8 mouse cellular contexts compared by ENCODE assay signal in the genomic region with DNA sequence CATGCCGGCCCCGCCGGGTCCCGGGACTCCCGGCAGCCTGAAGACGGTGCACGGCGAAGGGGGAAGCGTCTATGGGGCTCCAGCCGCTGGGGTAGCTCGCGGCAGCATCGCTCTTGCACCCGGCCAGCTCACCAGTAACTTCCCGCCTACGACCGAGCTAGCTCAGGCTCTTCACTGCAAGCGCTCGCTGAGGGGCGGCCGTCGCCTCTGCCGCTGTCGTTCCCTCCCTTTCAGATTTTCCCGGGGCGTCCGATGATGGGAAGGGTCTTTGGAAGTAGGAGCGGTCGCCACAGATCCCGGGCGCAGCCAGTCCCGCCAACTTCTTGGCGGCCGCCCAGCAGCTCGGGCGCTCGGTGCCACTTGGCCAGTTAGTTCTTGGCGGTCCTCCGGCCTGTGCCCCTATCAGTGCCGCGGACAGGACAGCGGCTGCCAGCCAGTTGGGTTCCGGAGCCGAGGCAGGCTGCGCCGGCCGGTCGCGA. TPM values are rescaled to one million over a fixed set of nuclear protein-coding genes. Genes with fewer than 3 reads are reported as not detected.
A peak's percentile ranks its signal among the peaks of the same experiment; 100 is the strongest.
DNase-seq lines count a peak whose midpoint lies in the region; ATAC-seq lines count a peak whose summit lies in the region.

No protein-coding gene starts in this region.

- H3K4me3 ChIP-seq in brown adipose tissue, adult 24 weeks (ENCODE audit: insufficient read depth, low read depth, low read length): peak overlapping the region; percentile 88
- H3K4me3 ChIP-seq in forebrain, embryonic 10.5 days: peak overlapping the region; percentile 67
- peak overlapping the region; percentile 94 for H3K4me3 ChIP-seq in heart, embryonic 16.5 days (ENCODE audit: low read length)
- peak overlapping the region; percentile 42 for H3K4me3 ChIP-seq in neural tube, embryonic 14.5 days (ENCODE audit: low read depth, low read length)

- no peaks in the 10 kb centered on the region for H3K36me3 ChIP-seq in forebrain, embryonic 10.5 days (replicated peaks)
- H3K36me3 ChIP-seq in heart, embryonic 16.5 days (ENCODE audit: control insufficient read depth, insufficient read depth): no peaks in the 10 kb centered on the region
- H3K36me3 ChIP-seq in neural tube, embryonic 14.5 days (ENCODE audit: control insufficient read depth, insufficient read depth, low read length): no peaks in the 10 kb centered on the region

- H3K9me3 ChIP-seq in forebrain, embryonic 10.5 days: no peaks in the 10 kb centered on the region
- H3K9me3 ChIP-seq in heart, embryonic 16.5 days (replicated peaks; ENCODE audit: control insufficient read depth, low read length): no peaks in the 10 kb centered on the region
- no peaks in the 10 kb centered on the region for H3K9me3 ChIP-seq in neural tube, embryonic 14.5 days (ENCODE audit: control insufficient read depth, low read length)

- peak overlapping the region; percentile 90 for H3K4me2 ChIP-seq in heart, embryonic 16.5 days (ENCODE audit: low read depth, low read length)
- peak overlapping the region; percentile 72 for H3K4me2 ChIP-seq in neural tube, embryonic 14.5 days (ENCODE audit: low read depth, low read length)

- under 1% methylated on average over 49 of the region's 49 CpGs for WGBS in forebrain, embryonic 10.5 days
- under 1% methylated on average over 49 of the region's 49 CpGs for WGBS in heart, embryonic 16.5 days
- WGBS in neural tube, embryonic 14.5 days: under 1% methylated on average over 49 of the region's 49 CpGs

- H3K27me3 ChIP-seq in forebrain, embryonic 10.5 days (ENCODE audit: poor library complexity, severe bottlenecking): peaks cover 64% of the 10 kb centered on the region
- H3K27me3 ChIP-seq in heart, embryonic 16.5 days (ENCODE audit: control insufficient read depth, insufficient read depth, low read length): peaks cover 7% of the 10 kb centered on the region; the same call in 1 of the 2 replicates
- H3K27me3 ChIP-seq in neural tube, embryonic 14.5 days (ENCODE audit: control insufficient read depth, insufficient read depth, low read length): peaks cover 27% of the 10 kb centered on the region

- DNase-seq in MN1 (ENCODE audit: low spot score): peak; percentile 30
- peak; percentile 73 for DNase-seq in forebrain, embryonic 10.5 days (ENCODE audit: extremely low spot score, low spot score)
- DNase-seq in kidney, postnatal 10 days: peak; percentile 74
- DNase-seq in lung, adult 18-20 months: peak; percentile 59 to 63
- peak; percentile 53 for DNase-seq in urinary bladder, postnatal 25 days (ENCODE audit: low spot score)

- peak; percentile 53 for ATAC-seq in heart, embryonic 16.5 days (replicated peaks; ENCODE audit: extremely low read depth, insufficient read depth, low FRiP score)
- ATAC-seq in neural tube, embryonic 14.5 days (ENCODE audit: low read depth): peak; percentile 60

- no peaks in the 10 kb centered on the region for H3K4me1 ChIP-seq in brown adipose tissue, adult 24 weeks (ENCODE audit: control insufficient read depth, insufficient read depth, insufficient read length, low read length)
- H3K4me1 ChIP-seq in forebrain, embryonic 10.5 days: peaks cover 26% of the 10 kb centered on the region
- peaks cover 15% of the 10 kb centered on the region for H3K4me1 ChIP-seq in heart, embryonic 16.5 days (ENCODE audit: control insufficient read depth, insufficient read depth, low read length)
- H3K4me1 ChIP-seq in neural tube, embryonic 14.5 days (ENCODE audit: control insufficient read depth, insufficient read depth, low read length): peaks cover 10% of the 10 kb centered on the region; the same call in 1 of the 2 replicates

- peak overlapping the region; percentile 99 for H3K9ac ChIP-seq in heart, embryonic 16.5 days (ENCODE audit: low read length)
- peak overlapping the region; percentile 39 for H3K9ac ChIP-seq in neural tube, embryonic 14.5 days (replicated peaks; ENCODE audit: low read depth, low read length)

- peak overlapping the region; percentile 50 for H3K27ac ChIP-seq in brown adipose tissue, adult 24 weeks (replicated peaks; ENCODE audit: low read depth, low read length)
- H3K27ac ChIP-seq in forebrain, embryonic 10.5 days: peak overlapping the region; percentile 96
- H3K27ac ChIP-seq in heart, embryonic 16.5 days (ENCODE audit: low read length): peak overlapping the region; percentile 99
- no peak overlapping the region for H3K27ac ChIP-seq in neural tube, embryonic 14.5 days (ENCODE audit: low read depth, low read length)

RNA-seq across cellular contexts. Expression of gene Cdkn2c, which starts 1.0 kb away (rescaled TPM):
- 114 and 124 TPM in 2 replicates for polyA plus RNA-seq in brown adipose tissue, adult 24 weeks (2012; ENCODE audit: insufficient read depth, insufficient read length, missing spikeins)
- 2.8 and 4.2 TPM in 2 replicates for polyA plus RNA-seq in forebrain, embryonic 10.5 days (2016; fragmentation: Nextera tagmentation; extraction: Ambion mirVana)
- 18.0 and 18.5 TPM in 2 replicates for polyA plus RNA-seq in heart, embryonic 16.5 days (2015; fragmentation: Nextera tagmentation; extraction: Ambion mirVana)
- polyA plus RNA-seq in neural tube, embryonic 14.5 days (2014; fragmentation: Nextera tagmentation; extraction: Ambion mirVana): 1.0 and 1.6 TPM in 2 replicates

RNA-seq across cellular contexts. Expression of gene Faf1, which starts 10.4 kb away (rescaled TPM):
- polyA plus RNA-seq in brown adipose tissue, adult 24 weeks (2012; ENCODE audit: insufficient read depth, insufficient read length, missing spikeins): 26.6 and 28.3 TPM in 2 replicates
- polyA plus RNA-seq in forebrain, embryonic 10.5 days (2016; fragmentation: Nextera tagmentation; extraction: Ambion mirVana): 28.3 and 29.7 TPM in 2 replicates
- polyA plus RNA-seq in heart, embryonic 16.5 days (2015; fragmentation: Nextera tagmentation; extraction: Ambion mirVana): 18.5 and 19.2 TPM in 2 replicates
- 42.2 and 47.8 TPM in 2 replicates for polyA plus RNA-seq in neural tube, embryonic 14.5 days (2014; fragmentation: Nextera tagmentation; extraction: Ambion mirVana)

Comparison
In these comparisons a context has a peak if more than half of its experiments do, and no peak if none do; other contexts are left out.
1. H3K4me3 ChIP-seq: peak in every context shown above with its lines; median percentile 94 in heart, embryonic 16.5 days; 88 in brown adipose tissue, adult 24 weeks; 67 in forebrain, embryonic 10.5 days; 42 in neural tube, embryonic 14.5 days.